Mouse (Mus musculus) liver, postnatal 0 days (tissue): ENCODE measurements around the gene Tiam1. TPM values are rescaled to one million over a fixed set of nuclear protein-coding genes. Genes with fewer than 3 reads are reported as not detected.

Experiments
- ATAC-seq: fragments of 200-750 bp; cut with Nextera tagmentation; 2 replicates; pipeline ENCODE4 v1.8.0; 2017; ENCODE audit warnings: mild to moderate bottlenecking, moderate library complexity
- DNase-seq: peaks from one replicate; pipeline ENCODE4 v3.0.0-alpha.2; 2016
- H3K27ac ChIP-seq: fragments of 300-500 bp; sonication (generic); 2 replicates; pipeline ENCODE4 v1.5.1; 2014; ENCODE audit warnings: antibody characterized with exemption, moderate library complexity, mild to moderate bottlenecking, low read depth
- H3K27me3 ChIP-seq: fragments of 300-500 bp; sonication (generic); 2 replicates; pipeline ENCODE4 v1.6.1; 2014; ENCODE audit warnings: low read length, control low read depth, mixed read lengths; ENCODE audit not compliant: insufficient read depth
- H3K36me3 ChIP-seq: fragments of 300-500 bp; sonication (generic); replicated peaks from 2 replicates; pipeline ENCODE4 v1.6.1; 2014; ENCODE audit warnings: mild to moderate bottlenecking, control low read depth, low read length, moderate library complexity, mixed read lengths; ENCODE audit not compliant: insufficient read depth
- H3K4me1 ChIP-seq: fragments of 300-500 bp; sonication (generic); 2 replicates; pipeline ENCODE4 v1.6.1; 2014; ENCODE audit warnings: antibody characterized with exemption, mild to moderate bottlenecking, control low read depth; ENCODE audit not compliant: insufficient read depth
- H3K4me2 ChIP-seq: fragments of 300-500 bp; sonication (generic); 2 replicates; pipeline ENCODE4 v1.6.1; 2014; ENCODE audit warnings: low read depth, mild to moderate bottlenecking, low read length, moderate library complexity, mixed read lengths
- H3K4me3 ChIP-seq: fragments of 300-500 bp; sonication (generic); 2 replicates; pipeline ENCODE4 v1.5.1; 2014; ENCODE audit warnings: low read depth, low read length
- H3K9ac ChIP-seq: fragments of 300-500 bp; sonication (generic); replicated peaks from 2 replicates; pipeline ENCODE4 v1.6.1; 2014; ENCODE audit warnings: mild to moderate bottlenecking, moderate library complexity
- H3K9me3 ChIP-seq: fragments of 300-500 bp; sonication (generic); 2 replicates; pipeline ENCODE4 v1.6.1; 2016; ENCODE audit warnings: mild to moderate bottlenecking, control low read depth, low read length, mixed read lengths
- CTCF ChIP-seq: sonication (generic); IDR thresholded peaks from 2 replicates; pipeline ENCODE4 v1.5.1; 2016; ENCODE audit warnings: antibody characterized with exemption, low read depth
- EP300 ChIP-seq: IDR thresholded peaks from 2 replicates; pipeline ENCODE4 v1.6.1; 2016; ENCODE audit warnings: antibody characterized with exemption, low read depth, mild to moderate bottlenecking
- WGBS: fragments of 180-500 bp; shearing (Covaris S2); extraction: QIAGEN DNeasy Blood & Tissue Kit; methylation state at CpG from one replicate; pipeline ENCODE4 v1.1.7; 2014; ENCODE audit not compliant: insufficient replicate concordance; 5-methylcytosine and 5-hydroxymethylcytosine counted together
- polyA plus RNA-seq: library from polyadenylated mRNA; unstranded; fragments of >200 nt; fragmentation: Nextera tagmentation; extraction: Ambion mirVana; gene quantifications from 2 replicates; pipeline ENCODE4 v1.2.1, GENCODE M21; 2015

Tiam1 gene
- polyA plus RNA-seq, 1 experiment from 2014 or later = 3.2 TPM

DNA sequence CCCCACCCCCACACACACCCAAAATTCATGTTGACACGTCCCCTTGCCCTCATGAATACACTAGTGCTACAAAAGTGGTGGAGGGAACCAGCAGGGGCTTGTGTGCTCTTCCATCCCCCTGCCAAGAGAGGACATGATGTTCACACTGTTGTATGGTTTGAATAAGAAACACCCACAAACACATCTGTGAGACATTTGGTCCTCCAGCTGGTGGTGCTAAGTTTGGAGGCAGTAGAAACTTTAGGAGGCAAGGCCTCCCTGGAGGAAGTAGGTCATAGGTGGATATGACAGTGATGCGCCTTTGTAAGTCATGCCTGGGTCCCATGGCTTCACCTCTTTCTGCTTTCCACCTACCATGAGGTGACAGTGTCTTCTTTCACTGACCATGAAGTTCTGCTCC is 366.1 kb downstream of the Tiam1 start:
- no peak overlapping the region for H3K4me3 ChIP-seq
- no peak for DNase-seq

DNA sequence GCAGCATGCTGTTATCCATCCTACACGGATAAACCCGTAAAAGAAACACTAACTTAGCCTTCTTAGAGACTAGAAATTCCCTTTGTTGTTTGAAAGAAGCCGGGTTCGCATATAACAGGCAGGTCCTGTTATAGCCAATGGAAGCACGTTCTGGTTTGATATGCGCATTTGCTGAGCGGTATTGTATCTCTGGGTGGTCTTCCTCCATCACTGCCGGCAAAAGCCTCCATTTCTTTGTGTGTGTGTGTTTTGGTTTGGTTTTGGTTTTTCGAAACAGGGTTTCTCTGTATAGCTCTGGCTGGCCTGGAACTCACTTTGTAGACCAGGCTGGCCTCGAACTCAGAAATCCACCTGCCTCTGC is 369.0 kb downstream of the Tiam1 start:
- DNase-seq (no peak), ATAC-seq (no peak)
- H3K4me3 ChIP-seq = no peak overlapping the region; the same call in 1 of the 2 replicates
- 34% methylated on average over 10 of the region's 10 CpGs for WGBS
- no peaks in the 10 kb centered on the region for H3K36me3 ChIP-seq
- TF ChIP-seq EP300 = no peak
- no peak for TF ChIP-seq CTCF
- H3K9ac ChIP-seq = no peak overlapping the region
- H3K9me3 ChIP-seq = peaks cover 3% of the 10 kb centered on the region; the same call in 1 of the 2 replicates
- peak overlapping the region; percentile 77 for H3K4me2 ChIP-seq
- H3K27me3 ChIP-seq = peaks cover 14% of the 10 kb centered on the region; the same call in 1 of the 2 replicates
- no peaks in the 10 kb centered on the region for H3K4me1 ChIP-seq
- H3K27ac ChIP-seq = no peak overlapping the region

More for the DNA sequence above, 366.1 kb downstream of the Tiam1 start:
- H3K36me3 ChIP-seq = no peaks in the 10 kb centered on the region
- H3K27me3 ChIP-seq = peaks cover 14% of the 10 kb centered on the region; the same call in 1 of the 2 replicates
- no peak for TF ChIP-seq CTCF
- TF ChIP-seq EP300 = no peak
- H3K9me3 ChIP-seq = peaks cover 4% of the 10 kb centered on the region
- H3K4me2 ChIP-seq = no peak overlapping the region
- no peaks in the 10 kb centered on the region for H3K4me1 ChIP-seq
- H3K27ac ChIP-seq = no peak overlapping the region
- 62% methylated on average over 2 of the region's 2 CpGs for WGBS
- H3K9ac ChIP-seq = no peak overlapping the region
- ATAC-seq = no peak

DNA sequence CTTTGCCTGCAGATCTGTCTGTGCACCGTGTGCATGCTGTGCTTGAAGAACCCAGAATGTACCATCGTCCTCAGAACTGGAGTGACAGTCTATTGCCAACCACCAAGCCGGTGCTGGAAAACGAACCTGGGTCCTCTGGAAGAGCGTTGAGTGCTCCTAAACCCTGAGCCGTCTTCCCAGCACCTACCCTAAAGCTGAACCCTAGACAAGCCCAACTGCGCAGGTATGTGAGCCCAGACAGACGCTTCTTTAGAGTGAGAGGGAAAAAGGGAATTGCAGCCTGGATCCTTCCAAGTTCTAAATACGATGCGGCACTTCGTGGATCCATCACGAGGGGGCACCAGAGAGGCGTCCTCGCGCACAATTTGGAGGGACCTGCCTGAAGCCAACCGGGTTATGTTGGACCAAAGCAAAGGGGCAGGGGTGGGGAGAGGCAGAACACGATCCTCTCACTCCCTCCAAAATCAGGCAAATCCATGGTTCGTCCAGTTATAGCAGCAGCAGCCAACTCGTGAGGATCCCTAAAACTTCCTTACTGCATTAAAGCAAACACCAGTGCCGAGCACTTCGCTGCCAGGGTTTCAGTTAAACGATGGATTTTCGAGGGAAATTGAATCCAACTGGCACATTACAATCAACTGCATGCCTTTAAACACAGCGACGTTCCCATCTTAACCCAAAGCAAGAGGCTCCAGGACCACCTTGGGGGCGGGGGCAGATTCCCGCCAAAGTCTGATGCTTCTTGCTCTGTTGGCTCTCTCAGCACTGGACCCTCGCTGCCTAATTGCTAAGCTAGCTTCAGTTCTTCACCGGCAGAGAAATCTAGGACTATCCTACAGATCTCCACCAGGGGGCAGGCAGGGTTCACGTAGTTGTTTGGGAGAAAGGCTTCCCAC is 369.7 kb downstream of the Tiam1 start:
- Histone ChIP-seq H3K4me1 (no peaks in the 10 kb centered on the region), H3K36me3 (no peaks in the 10 kb centered on the region), H3K4me2 (peak overlapping the region; percentile 77), H3K9ac (no peak overlapping the region), H3K27ac (no peak overlapping the region), H3K4me3 (peak overlapping the region; percentile 38), H3K9me3 (peaks cover 3% of the 10 kb centered on the region; the same call in 1 of the 2 replicates), H3K27me3 (peaks cover 14% of the 10 kb centered on the region; the same call in 1 of the 2 replicates)
- 9% methylated on average over 30 of the region's 30 CpGs for WGBS
- peak; percentile 84 for ATAC-seq
- peak; percentile 84 for DNase-seq
- TF ChIP-seq EP300 = no peak
- TF ChIP-seq CTCF = peak; percentile 86

DNA sequence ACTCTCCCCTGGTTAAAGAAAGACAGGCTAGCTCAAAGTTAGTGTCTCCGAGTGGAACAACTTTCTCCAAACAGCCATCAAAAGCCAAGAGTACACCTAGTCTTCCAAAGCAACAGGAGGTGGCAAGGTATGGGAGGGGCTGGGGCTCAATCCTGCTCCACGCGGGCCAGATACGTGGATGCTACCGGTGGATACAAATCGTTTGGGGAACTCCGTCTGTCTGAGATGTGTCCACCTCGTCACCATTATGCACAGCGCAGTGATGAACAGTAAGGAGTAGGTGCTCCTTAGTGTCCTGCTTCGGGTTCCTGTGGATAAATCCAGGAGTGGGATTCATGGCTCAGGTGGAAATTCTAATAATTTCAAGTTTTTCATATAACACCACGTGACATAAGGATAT is 377.6 kb downstream of the Tiam1 start:
- Histone ChIP-seq H3K36me3 (no peaks in the 10 kb centered on the region), H3K4me3 (no peak overlapping the region), H3K27me3 (no peaks in the 10 kb centered on the region), H3K27ac (no peak overlapping the region), H3K9ac (no peak overlapping the region), H3K4me2 (no peak overlapping the region), H3K9me3 (peaks cover 3% of the 10 kb centered on the region; the same call in 1 of the 2 replicates), H3K4me1 (no peaks in the 10 kb centered on the region)
- no peak for DNase-seq
- 76% methylated on average over 11 of the region's 11 CpGs for WGBS
- TF ChIP-seq CTCF = no peak
- no peak for TF ChIP-seq EP300
- no peak for ATAC-seq

DNA sequence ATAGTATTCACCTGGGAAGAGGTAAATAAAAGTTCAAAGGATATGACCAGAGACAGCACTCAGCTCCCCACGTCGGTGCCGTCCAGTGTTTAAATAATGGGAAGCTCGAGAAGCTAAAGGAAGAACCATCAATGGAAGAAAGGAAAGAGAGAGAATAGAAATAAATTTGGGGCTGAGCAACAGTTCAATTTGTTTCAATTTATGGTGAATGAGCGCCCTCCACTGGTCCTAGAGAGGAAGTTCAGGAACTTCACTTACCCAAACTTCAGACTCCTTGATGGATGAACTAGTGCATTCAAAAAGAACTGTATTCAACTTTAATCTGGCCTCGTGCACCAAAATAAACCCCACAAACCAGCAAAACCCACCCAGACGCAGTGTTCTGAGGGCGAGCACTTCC is 378.1 kb downstream of the Tiam1 start:
- Histone ChIP-seq H3K4me3 (no peak overlapping the region), H3K9me3 (peaks cover 3% of the 10 kb centered on the region; the same call in 1 of the 2 replicates), H3K9ac (no peak overlapping the region), H3K27me3 (no peaks in the 10 kb centered on the region), H3K4me1 (no peaks in the 10 kb centered on the region), H3K4me2 (no peak overlapping the region), H3K27ac (no peak overlapping the region), H3K36me3 (no peaks in the 10 kb centered on the region)
- TF ChIP-seq EP300 = no peak
- peak; percentile 68 for TF ChIP-seq CTCF
- no peak for DNase-seq
- ATAC-seq = no peak
- 16% methylated on average over 8 of the region's 8 CpGs for WGBS

DNA sequence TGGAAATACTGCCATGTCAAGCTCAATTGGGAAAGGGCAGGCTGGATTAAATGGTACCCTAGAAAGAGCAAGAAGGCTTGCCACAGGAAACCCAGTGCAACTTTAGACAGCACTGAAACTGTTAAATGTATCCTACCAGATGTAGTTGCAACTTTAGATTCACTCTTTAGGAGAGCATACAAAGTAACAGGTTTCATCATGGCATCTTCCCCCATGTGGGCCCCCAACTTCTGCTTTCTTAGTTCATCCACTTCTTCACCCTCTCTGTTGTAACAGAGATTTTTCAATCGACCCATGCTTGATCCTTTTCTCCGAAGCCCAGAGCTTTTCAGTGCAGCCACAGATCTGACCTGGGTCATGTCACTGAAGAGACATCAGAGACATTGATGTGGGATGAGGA is 379.8 kb downstream of the Tiam1 start:
- 43% methylated on average over 2 of the region's 2 CpGs for WGBS
- Histone ChIP-seq H3K9me3 (no peaks in the 10 kb centered on the region), H3K4me2 (no peak overlapping the region), H3K9ac (no peak overlapping the region), H3K27ac (no peak overlapping the region), H3K27me3 (no peaks in the 10 kb centered on the region), H3K4me1 (no peaks in the 10 kb centered on the region), H3K36me3 (no peaks in the 10 kb centered on the region), H3K4me3 (no peak overlapping the region)
- no peak for TF ChIP-seq EP300
- TF ChIP-seq CTCF = no peak
- peak; percentile 21 for DNase-seq
- no peak for ATAC-seq
